Mouse (Mus musculus) intestine, embryonic 14.5 days (tissue): ENCODE measurements around the gene Ttc39b. TPM values are rescaled to one million over a fixed set of nuclear protein-coding genes. Genes with fewer than 3 reads are reported as not detected.

Source experiments
- ATAC-seq: fragments of 200-750 bp; cut with Nextera tagmentation; replicated peaks from 2 replicates; pipeline ENCODE4 v1.8.0; 2017; ENCODE audit warnings: low read depth, moderate number of reproducible peaks, moderate TSS enrichment, moderate library complexity; ENCODE audit not compliant: low FRiP score, low TSS enrichment
- DNase-seq: peaks from one replicate; pipeline ENCODE4 v3.0.0-alpha.2; 2018; ENCODE audit warnings: low spot score
- H3K27ac ChIP-seq: fragments of 300-500 bp; sonication (generic); 2 replicates; pipeline ENCODE4 v1.5.1; 2014; ENCODE audit warnings: low read depth, mild to moderate bottlenecking, control low read depth
- H3K27me3 ChIP-seq: fragments of 300-500 bp; sonication (generic); replicated peaks from 2 replicates; pipeline ENCODE4 v1.6.1; 2014; ENCODE audit warnings: low read length, control low read depth; ENCODE audit not compliant: control insufficient read depth, insufficient read depth
- H3K36me3 ChIP-seq: fragments of 300-500 bp; sonication (generic); 2 replicates; pipeline ENCODE4 v1.6.1; 2014; ENCODE audit warnings: low read length, control low read depth; ENCODE audit not compliant: control insufficient read depth, insufficient read depth
- H3K4me1 ChIP-seq: fragments of 300-500 bp; sonication (generic); replicated peaks from 2 replicates; pipeline ENCODE4 v1.6.1; 2014; ENCODE audit warnings: low read length, control low read depth, mixed read lengths; ENCODE audit not compliant: control insufficient read depth, insufficient read depth
- H3K4me2 ChIP-seq: fragments of 300-500 bp; sonication (generic); 2 replicates; pipeline ENCODE4 v1.6.1; 2014; ENCODE audit warnings: low read length
- H3K4me3 ChIP-seq: fragments of 300-500 bp; sonication (generic); 2 replicates; pipeline ENCODE4 v1.5.1; 2014; ENCODE audit warnings: low read depth, low read length, control low read depth, mixed read lengths
- H3K9ac ChIP-seq: fragments of 300-500 bp; sonication (generic); 2 replicates; pipeline ENCODE4 v1.6.1; 2014; ENCODE audit warnings: mild to moderate bottlenecking, low read length
- H3K9me3 ChIP-seq: fragments of 300-500 bp; sonication (generic); 2 replicates; pipeline ENCODE4 v1.6.1; 2016; ENCODE audit warnings: low read length, control low read depth; ENCODE audit not compliant: control insufficient read depth
- WGBS: fragments of 180-500 bp; shearing (Covaris S2); extraction: QIAGEN DNeasy Blood & Tissue Kit; methylation state at CpG from one replicate; pipeline ENCODE4 v1.1.7; 2014; 5-methylcytosine and 5-hydroxymethylcytosine counted together
- polyA plus RNA-seq: library from polyadenylated mRNA; unstranded; fragments of >200 nt; fragmentation: Nextera tagmentation; extraction: Ambion mirVana; gene quantifications from 2 replicates; pipeline ENCODE4 v1.2.1, GENCODE M21; 2014

The Ttc39b gene
- polyA plus RNA-seq, 1 experiment from 2014 or later = 3.2 TPM

- Histone ChIP-seq H3K4me2 (no peak overlapping the region), H3K27ac (no peak overlapping the region), H3K4me1 (peaks cover 4% of the 10 kb centered on the region; the same call in 1 of the 2 replicates), H3K27me3 (no peaks in the 10 kb centered on the region), H3K9ac (no peak overlapping the region), H3K4me3 (no peak overlapping the region), H3K9me3 (no peaks in the 10 kb centered on the region), H3K36me3 (no peaks in the 10 kb centered on the region)
- no peak for ATAC-seq
- 59% methylated on average over 7 of the region's 7 CpGs for WGBS
- DNase-seq = no peak
Observed at GRCm38 (mm10) chr4:83314261-83314793, 9.7 kb downstream of the Ttc39b start.

GRCm38 (mm10) chr4:83312336-83312735, 11.7 kb downstream of the Ttc39b start:
- no peak overlapping the region for H3K4me3 ChIP-seq
- H3K4me2 ChIP-seq = no peak overlapping the region
- H3K4me1 ChIP-seq = peaks cover 13% of the 10 kb centered on the region; the same call in 1 of the 2 replicates
- no peak for ATAC-seq
- H3K9me3 ChIP-seq = no peaks in the 10 kb centered on the region
- H3K27ac ChIP-seq = no peak overlapping the region
- no peak for DNase-seq
- no peaks in the 10 kb centered on the region for H3K27me3 ChIP-seq
- 76% methylated on average over 4 of the region's 4 CpGs for WGBS
- H3K9ac ChIP-seq = no peak overlapping the region
- no peaks in the 10 kb centered on the region for H3K36me3 ChIP-seq

GRCm38 (mm10) chr4:83311481-83311880, 12.6 kb downstream of the Ttc39b start:
- no peak overlapping the region for H3K4me2 ChIP-seq
- H3K27ac ChIP-seq = no peak overlapping the region
- no peak overlapping the region for H3K4me3 ChIP-seq
- peaks cover 13% of the 10 kb centered on the region; the same call in 1 of the 2 replicates for H3K4me1 ChIP-seq
- no peaks in the 10 kb centered on the region for H3K36me3 ChIP-seq
- no peak for DNase-seq
- no peak for ATAC-seq
- WGBS = 77% methylated on average over 8 of the region's 8 CpGs
- no peaks in the 10 kb centered on the region for H3K27me3 ChIP-seq
- no peaks in the 10 kb centered on the region for H3K9me3 ChIP-seq
- no peak overlapping the region for H3K9ac ChIP-seq

- no peaks in the 10 kb centered on the region for H3K9me3 ChIP-seq
- 69% methylated on average over 10 of the region's 10 CpGs for WGBS
- H3K4me1 ChIP-seq = peaks cover 13% of the 10 kb centered on the region; the same call in 1 of the 2 replicates
- DNase-seq (no peak), ATAC-seq (no peak)
- no peak overlapping the region for H3K4me2 ChIP-seq
- H3K27ac ChIP-seq = no peak overlapping the region
- H3K9ac ChIP-seq = no peak overlapping the region
- no peaks in the 10 kb centered on the region for H3K36me3 ChIP-seq
- no peak overlapping the region for H3K4me3 ChIP-seq
- no peaks in the 10 kb centered on the region for H3K27me3 ChIP-seq
Observed at GRCm38 (mm10) chr4:83310990-83311389, 13.1 kb downstream of the Ttc39b start.

- ATAC-seq (no peak), DNase-seq (no peak)
- no peak overlapping the region for H3K27ac ChIP-seq
- H3K9ac ChIP-seq = no peak overlapping the region
- no peak overlapping the region for H3K4me3 ChIP-seq
- no peaks in the 10 kb centered on the region for H3K27me3 ChIP-seq
- 78% methylated on average over 3 of the region's 3 CpGs for WGBS
- no peaks in the 10 kb centered on the region for H3K9me3 ChIP-seq
- no peaks in the 10 kb centered on the region for H3K36me3 ChIP-seq
- H3K4me2 ChIP-seq = no peak overlapping the region
- H3K4me1 ChIP-seq = peaks cover 9% of the 10 kb centered on the region; the same call in 1 of the 2 replicates
Observed at GRCm38 (mm10) chr4:83308914-83309313, 15.1 kb downstream of the Ttc39b start.

- DNase-seq (no peak), ATAC-seq (no peak)
- no peak overlapping the region for H3K27ac ChIP-seq
Observed at GRCm38 (mm10) chr4:83307686-83308469, 16.2 kb downstream of the Ttc39b start.

GRCm38 (mm10) chr4:83306879-83307278, 17.2 kb downstream of the Ttc39b start:
- 81% methylated on average over 7 of the region's 7 CpGs for WGBS
- no peaks in the 10 kb centered on the region for H3K27me3 ChIP-seq
- H3K36me3 ChIP-seq = no peaks in the 10 kb centered on the region
- H3K4me2 ChIP-seq = no peak overlapping the region
- H3K4me1 ChIP-seq = peaks cover 9% of the 10 kb centered on the region; the same call in 1 of the 2 replicates
- no peaks in the 10 kb centered on the region for H3K9me3 ChIP-seq
- ATAC-seq (no peak), DNase-seq (no peak)
- H3K27ac ChIP-seq = no peak overlapping the region
- H3K9ac ChIP-seq = no peak overlapping the region
- no peak overlapping the region for H3K4me3 ChIP-seq

More at GRCm38 (mm10) chr4:83307686-83308469, 16.2 kb downstream of the Ttc39b start:
- WGBS = 59% methylated on average over 12 of the region's 12 CpGs
- no peak overlapping the region for H3K4me3 ChIP-seq
- H3K4me2 ChIP-seq = no peak overlapping the region
- no peaks in the 10 kb centered on the region for H3K36me3 ChIP-seq
- no peak overlapping the region for H3K9ac ChIP-seq
- H3K4me1 ChIP-seq = peaks cover 9% of the 10 kb centered on the region; the same call in 1 of the 2 replicates
- no peaks in the 10 kb centered on the region for H3K27me3 ChIP-seq
- H3K9me3 ChIP-seq = no peaks in the 10 kb centered on the region

- no peaks in the 10 kb centered on the region for H3K9me3 ChIP-seq
- ATAC-seq (no peak), DNase-seq (no peak)
- H3K4me3 ChIP-seq = no peak overlapping the region
- H3K9ac ChIP-seq = no peak overlapping the region
- H3K4me2 ChIP-seq = no peak overlapping the region
- 82% methylated on average over 2 of the region's 2 CpGs for WGBS
- no peak overlapping the region for H3K27ac ChIP-seq
- no peaks in the 10 kb centered on the region for H3K36me3 ChIP-seq
- no peaks in the 10 kb centered on the region for H3K27me3 ChIP-seq
- H3K4me1 ChIP-seq = peaks cover 9% of the 10 kb centered on the region; the same call in 1 of the 2 replicates
Observed at GRCm38 (mm10) chr4:83305099-83305498, 19.0 kb downstream of the Ttc39b start.
